Mouse (Mus musculus) layer of hippocampus, adult 2 months (tissue): ENCODE measurements around the gene Ttc30a1. TPM values are rescaled to one million over a fixed set of nuclear protein-coding genes. Genes with fewer than 3 reads are reported as not detected.
"Not testable (repeated sequence)": the region's sequence is repeated elsewhere in the genome, so short reads cannot be mapped to it uniquely, and the experiment has no call there.

ENCODE experiments used
- DNase-seq, 2 experiments: peaks; one replicate each; pipeline ENCODE4 v3.0.0; 2022; ENCODE audit warnings: low spot score in 2 of 2
- H3K27ac ChIP-seq: fragments of 200-600 bp; 2 replicates; pipeline ENCODE4 v1.8.1; 2022
- H3K4me3 ChIP-seq: fragments of 200-600 bp; 2 replicates; pipeline ENCODE4 v1.8.1; 2022; ENCODE audit warnings: mild to moderate bottlenecking
- CTCF ChIP-seq: fragments of 200-600 bp; conservative IDR thresholded peaks from 2 replicates; pipeline ENCODE4 v1.8.1; 2022; ENCODE audit warnings: antibody characterized with exemption, mild to moderate bottlenecking, moderate library complexity
- total RNA-seq, 2 experiments: library from RNA; stranded (reverse); gene quantifications; 2 replicates each; pipeline ENCODE4 v1.2.3; 2021

Gene Ttc30a1
- total RNA-seq, 2 experiments from 2014 or later: 3.3 to 3.7 TPM

DNA sequence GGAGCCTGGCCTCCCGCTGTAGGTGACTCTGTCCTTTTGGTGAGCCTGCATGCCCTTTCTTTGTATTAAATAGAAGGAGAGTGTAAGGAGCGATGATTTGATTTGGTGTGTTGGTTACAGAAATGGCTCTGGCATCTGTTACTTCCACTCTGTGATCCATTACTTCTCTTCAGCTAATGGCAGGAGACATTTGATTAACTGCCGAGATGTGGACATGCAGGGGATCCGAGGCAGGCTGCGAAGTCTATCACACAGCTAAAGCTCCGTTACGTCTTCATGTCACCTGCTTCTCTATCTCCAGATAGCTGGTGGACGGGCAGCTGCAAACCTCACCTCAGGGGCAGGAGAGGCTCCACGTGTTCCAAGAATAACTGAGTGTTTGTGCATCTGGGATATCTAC is 7.6 kb downstream of the Ttc30a1 start:
- H3K27ac ChIP-seq: no peak overlapping the region
- no peak for TF ChIP-seq CTCF
- DNase-seq: no peak
- no peak overlapping the region for H3K4me3 ChIP-seq

GRCm38 (mm10) chr2:75964972-75965371 is 16.8 kb downstream of the Ttc30a1 start:
- DNase-seq: peak; percentile 83 to 88
- Histone ChIP-seq H3K4me3 (peak overlapping the region; percentile 47), H3K27ac (peak overlapping the region; percentile 50)
- TF ChIP-seq CTCF: peak; percentile 80

GRCm38 (mm10) chr2:75964512-75964911 is 17.3 kb downstream of the Ttc30a1 start:
- Histone ChIP-seq H3K4me3 (peak overlapping the region; percentile 47), H3K27ac (peak overlapping the region; percentile 50)
- DNase-seq: peak in 1 of 2 experiments; percentile 31
- TF ChIP-seq CTCF: peak; percentile 71

GRCm38 (mm10) chr2:75964051-75964450 is 17.7 kb downstream of the Ttc30a1 start:
- Histone ChIP-seq H3K27ac (peak overlapping the region; percentile 50), H3K4me3 (peak overlapping the region; percentile 47)
- no peak for TF ChIP-seq CTCF
- DNase-seq: no peak

GRCm38 (mm10) chr2:75963211-75963840 is 18.4 kb downstream of the Ttc30a1 start:
- Histone ChIP-seq H3K4me3 (no peak overlapping the region), H3K27ac (no peak overlapping the region)
- no peak for DNase-seq
- no peak for TF ChIP-seq CTCF

DNA sequence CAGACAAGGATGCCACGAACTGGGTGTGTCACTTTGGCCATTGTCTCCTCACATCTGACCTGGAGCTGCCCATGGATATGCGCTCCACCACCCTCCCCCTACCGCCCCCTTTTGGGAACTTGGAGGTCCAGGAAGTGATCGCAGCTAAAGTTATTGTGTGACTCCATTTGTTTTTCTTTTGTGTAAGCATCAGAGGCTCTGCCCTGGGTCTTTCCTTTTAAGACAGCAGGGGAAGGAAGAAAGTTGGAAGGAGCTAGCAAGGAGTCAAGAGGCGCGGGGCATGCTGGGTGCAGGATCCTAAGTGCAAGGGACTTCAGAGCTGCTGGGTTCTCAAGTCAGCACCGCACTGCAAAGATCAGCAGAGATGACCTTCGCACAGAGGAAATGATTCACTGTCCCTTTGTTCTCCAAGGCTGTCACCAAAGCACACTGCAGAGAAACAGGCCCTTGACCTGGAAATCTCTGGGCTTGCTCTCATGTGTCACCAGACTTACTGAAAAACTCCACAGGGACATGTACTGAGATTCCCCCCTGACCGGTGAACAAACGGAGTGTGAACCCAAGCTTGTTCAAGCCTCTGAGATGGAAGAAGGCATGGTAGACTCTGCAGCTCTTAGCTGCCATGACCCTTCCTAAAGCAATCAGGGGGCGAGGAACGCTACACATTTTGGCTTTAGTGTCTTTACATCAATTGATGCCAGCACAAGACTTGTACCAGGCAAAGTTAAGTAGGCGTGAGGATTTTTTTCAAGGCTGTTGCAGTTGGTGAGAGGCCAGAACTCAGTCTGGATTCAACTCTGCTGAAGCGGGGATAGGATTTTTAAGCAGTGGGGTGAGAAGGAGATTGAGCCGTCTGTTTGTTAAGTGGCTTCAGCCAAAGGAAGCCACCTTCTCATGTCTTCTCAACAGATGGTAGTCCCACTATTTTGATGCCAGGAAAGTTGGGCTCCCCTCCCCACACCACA is 21.1 kb downstream of the Ttc30a1 start:
- no peak overlapping the region for H3K4me3 ChIP-seq
- peak in 1 of 2 experiments; percentile 18 for DNase-seq
- H3K27ac ChIP-seq: no peak overlapping the region
- TF ChIP-seq CTCF: no peak

- H3K4me3 ChIP-seq: no peak overlapping the region
- H3K27ac ChIP-seq: no peak overlapping the region
- no peak for DNase-seq
- TF ChIP-seq CTCF: no peak
These were observed 21.9 kb downstream of the Ttc30a1 start for GRCm38 (mm10) chr2:75959850-75960365.

DNA sequence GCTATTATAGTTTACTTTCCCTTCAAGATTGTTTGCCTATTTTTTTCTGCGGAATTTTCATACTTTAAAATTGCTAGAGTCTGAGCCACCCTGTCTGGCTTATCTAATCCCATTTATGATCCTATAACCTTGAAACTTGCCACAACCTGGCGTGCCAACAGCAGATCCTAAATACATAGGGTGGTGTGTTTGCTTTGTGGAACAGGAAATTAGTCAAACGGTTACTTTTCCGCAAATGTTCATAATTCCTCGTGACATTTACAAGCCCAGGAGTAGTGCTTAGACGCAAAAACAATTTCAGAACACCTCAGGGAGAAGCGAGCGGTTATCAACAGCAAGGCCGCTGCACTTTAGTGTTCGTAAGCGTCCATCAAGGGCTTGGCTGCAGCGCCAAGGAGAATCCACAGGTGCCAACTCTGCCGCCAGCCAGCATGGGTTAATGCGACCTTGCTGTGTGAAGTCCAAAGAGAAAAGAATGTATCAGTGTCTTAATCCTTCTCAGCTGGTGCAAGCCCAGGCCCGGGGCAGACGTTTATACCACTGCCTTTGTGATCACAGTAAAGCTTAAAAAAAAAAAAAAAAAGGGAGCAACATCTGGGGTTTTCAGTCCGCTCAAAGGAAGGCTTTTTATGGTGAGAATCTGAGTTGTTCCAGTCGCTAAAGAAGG is 22.5 kb downstream of the Ttc30a1 start:
- Histone ChIP-seq H3K4me3 (no peak overlapping the region), H3K27ac (no peak overlapping the region)
- no peak for DNase-seq
- TF ChIP-seq CTCF: no peak

- no peak for DNase-seq
- no peak for TF ChIP-seq CTCF
- no peak overlapping the region for H3K4me3 ChIP-seq
- no peak overlapping the region for H3K27ac ChIP-seq
These were observed 26.1 kb downstream of the Ttc30a1 start for GRCm38 (mm10) chr2:75955709-75956108.

- TF ChIP-seq CTCF: no peak
- H3K4me3 ChIP-seq: no peak overlapping the region
- no peak overlapping the region for H3K27ac ChIP-seq
- DNase-seq: no peak
These were observed 28.4 kb downstream of the Ttc30a1 start for GRCm38 (mm10) chr2:75953320-75953719.

DNA sequence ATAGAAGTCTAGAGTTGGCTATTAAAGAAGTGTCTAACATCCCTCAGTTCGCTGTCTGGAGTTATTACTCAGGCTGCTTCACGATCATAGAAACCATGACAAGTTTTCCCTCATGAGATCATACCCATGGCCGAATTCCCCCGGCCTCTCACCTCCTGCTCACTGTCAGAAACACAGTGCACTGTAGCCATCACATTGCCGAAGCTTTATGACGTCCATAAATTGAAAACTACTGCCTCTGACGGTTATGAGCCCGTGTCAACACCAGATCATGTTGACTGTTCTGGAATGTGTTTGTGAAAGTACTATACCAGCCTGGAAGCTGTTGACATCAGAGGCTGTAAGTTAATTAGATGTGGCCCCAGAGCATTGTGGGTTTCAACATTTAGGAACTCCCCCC is 31.1 kb downstream of the Ttc30a1 start:
- DNase-seq: no peak
- no peak overlapping the region for H3K27ac ChIP-seq
- no peak overlapping the region for H3K4me3 ChIP-seq

GRCm38 (mm10) chr2:75938117-75939063 is 43.4 kb downstream of the Ttc30a1 start, which contains the start of gene Ttc30b:
Gene Ttc30b (minus strand): TSS chr2:75938585.
- DNase-seq: peak; percentile 77 to 81
- Histone ChIP-seq H3K27ac (peak within 1 kb of the TSS; percentile 94), H3K4me3 (peak within 1 kb of the TSS; percentile 62)
- TF ChIP-seq CTCF: no peak

More for the DNA sequence above, 31.1 kb downstream of the Ttc30a1 start:
- TF ChIP-seq CTCF: no peak

- DNase-seq: not testable (repeated sequence)
- H3K27ac ChIP-seq: peak overlapping the region; percentile 94
These were observed 44.1 kb downstream of the Ttc30a1 start for GRCm38 (mm10) chr2:75937520-75938116.

DNA sequence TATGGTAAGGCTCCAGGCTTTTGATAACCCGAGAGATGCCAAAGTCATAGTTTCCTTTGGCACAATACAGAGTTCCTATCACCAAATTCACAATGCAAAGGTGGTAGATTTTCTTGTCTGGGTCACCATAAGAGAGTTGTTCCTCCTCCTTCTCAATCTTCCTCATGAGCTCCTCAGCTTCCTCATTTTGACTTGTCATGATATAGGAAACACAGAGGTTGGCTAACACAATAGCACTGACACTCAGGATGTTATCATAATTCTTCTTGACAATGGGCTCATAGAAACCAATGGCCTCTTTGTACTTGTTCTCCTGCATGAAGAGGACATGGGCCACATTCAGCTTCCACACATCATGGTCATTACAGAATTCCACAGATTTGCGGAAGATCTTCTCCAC is 45.1 kb downstream of the Ttc30a1 start:
- not testable (repeated sequence) for H3K27ac ChIP-seq, DNase-seq, H3K4me3 ChIP-seq

More at GRCm38 (mm10) chr2:75937520-75938116, 44.1 kb downstream of the Ttc30a1 start:
- peak overlapping the region; percentile 62 for H3K4me3 ChIP-seq
